ENCODE assay signal across 21 mouse cellular contexts in genomic region chr5:43508892-43509291, GRCm38 (mm10). TPM values are rescaled to one million over a fixed set of nuclear protein-coding genes. Genes with fewer than 3 reads are reported as not detected.
A peak's percentile ranks its signal among the peaks of the same experiment; 100 is the strongest.
DNase-seq lines count a peak whose midpoint lies in the region; ATAC-seq and TF ChIP-seq lines count a peak whose summit lies in the region.
"Had no signal": no experiment of that assay in that cellular context is flagged by ENCODE, and none has a peak within 500 bp of the region (broad histone marks: within the 10 kb centered on the region; RNA-seq: fewer than 3 reads in every experiment).

No protein-coding gene starts in this region.

- H3K36me3 ChIP-seq in kidney, postnatal 0 days (ENCODE audit: insufficient read depth, low read length) = no peaks in the 10 kb centered on the region
- H3K36me3 ChIP-seq: embryonic facial prominence, embryonic 13.5 days; forebrain, embryonic 15.5 days; hindbrain, embryonic 13.5 days; limb, embryonic 13.5 days; midbrain, embryonic 12.5 days; neural tube, embryonic 13.5 days had no signal

- H3K9ac ChIP-seq in kidney, postnatal 0 days (ENCODE audit: low read depth, low read length) = no peak overlapping the region
- H3K9ac ChIP-seq: embryonic facial prominence, embryonic 13.5 days; forebrain, embryonic 15.5 days; hindbrain, embryonic 13.5 days; limb, embryonic 13.5 days; midbrain, embryonic 12.5 days; neural tube, embryonic 13.5 days had no signal

- H3K4me2 ChIP-seq in kidney, postnatal 0 days (ENCODE audit: low read length) = no peak overlapping the region
- H3K4me2 ChIP-seq: embryonic facial prominence, embryonic 13.5 days; forebrain, embryonic 15.5 days; hindbrain, embryonic 13.5 days; limb, embryonic 13.5 days; midbrain, embryonic 12.5 days; neural tube, embryonic 13.5 days had no signal

- DNase-seq in kidney, postnatal 0 days (ENCODE audit: low spot score) = peak; percentile 37
- no peak for DNase-seq in kidney, postnatal 36 days
- DNase-seq in lung, postnatal 10 days = peak; percentile 33
- no peak for DNase-seq in lung, postnatal 4 days
- no peak for DNase-seq in layer of hippocampus, adult 18-20 months (ENCODE audit: low spot score in 2 of 2)
- DNase-seq in thymus, adult 18-20 months = no peak
- DNase-seq: adrenal gland, postnatal 10 days; cerebellum, adult 9-10 months; gastrocnemius, postnatal 14 days; heart, postnatal 10 days; kidney, adult 9 months; thymus, adult 2 months had no signal

- no peak overlapping the region for H3K4me3 ChIP-seq in kidney, postnatal 0 days (replicated peaks; ENCODE audit: low read depth, low read length)
- H3K4me3 ChIP-seq: embryonic facial prominence, embryonic 13.5 days; forebrain, embryonic 15.5 days; hindbrain, embryonic 13.5 days; limb, embryonic 13.5 days; midbrain, embryonic 12.5 days; neural tube, embryonic 13.5 days had no signal

- no peaks in the 10 kb centered on the region for H3K4me1 ChIP-seq in kidney, postnatal 0 days (replicated peaks; ENCODE audit: insufficient read depth, low read length)
- H3K4me1 ChIP-seq: forebrain, embryonic 15.5 days; hindbrain, embryonic 13.5 days; midbrain, embryonic 12.5 days had no signal

- peak overlapping the region; percentile 4; the same call in 1 of the 2 replicates for H3K27ac ChIP-seq in kidney, postnatal 0 days
- H3K27ac ChIP-seq: embryonic facial prominence, embryonic 13.5 days; forebrain, embryonic 15.5 days; hindbrain, embryonic 13.5 days; limb, embryonic 13.5 days; midbrain, embryonic 12.5 days; neural tube, embryonic 13.5 days had no signal

- 57% methylated on average over 1 of the region's 1 CpGs for WGBS in kidney, postnatal 0 days

- no peaks in the 10 kb centered on the region for H3K27me3 ChIP-seq in kidney, postnatal 0 days (ENCODE audit: insufficient read depth, low read length)
- H3K27me3 ChIP-seq: embryonic facial prominence, embryonic 13.5 days; forebrain, embryonic 15.5 days; hindbrain, embryonic 13.5 days; limb, embryonic 13.5 days; midbrain, embryonic 12.5 days; neural tube, embryonic 13.5 days had no signal

- no peak for ATAC-seq in kidney, postnatal 0 days (replicated peaks; ENCODE audit: low FRiP score, low read depth)
- peak; percentile 97 for ATAC-seq in common myeloid progenitor, adult 5-6 weeks (replicated peaks; ENCODE audit: low read depth, poor library complexity, severe bottlenecking)
- ATAC-seq: activated CD4-positive, CD25-positive, alpha-beta regulatory T cell, adult 4 months; forebrain, embryonic 15.5 days; inflammation-experienced regulatory T-cells, adult 6 months had no signal

- H3K9me3 ChIP-seq in kidney, postnatal 0 days (replicated peaks; ENCODE audit: low read length) = no peaks in the 10 kb centered on the region
- H3K9me3 ChIP-seq: embryonic facial prominence, embryonic 13.5 days; forebrain, embryonic 15.5 days; hindbrain, embryonic 13.5 days; limb, embryonic 13.5 days; midbrain, embryonic 12.5 days; neural tube, embryonic 13.5 days had no signal

- no peak for TF ChIP-seq CTCF in kidney, postnatal 0 days (IDR thresholded peaks at IDR 0.05; ENCODE audit: low read depth)

RNA-seq across cellular contexts. Expression of gene C1qtnf7, which starts 6.4 kb away (rescaled TPM):
- 14.8 and 15.6 TPM in 2 replicates for polyA plus RNA-seq in kidney, postnatal 0 days (2015; fragmentation: Nextera tagmentation; extraction: Ambion mirVana)
- not detected in 2 replicates for total RNA-seq in common myeloid progenitor, adult 5-6 weeks (2017)
- 1 to 10 TPM in 1 of 2 experiments, under 1 TPM in 1; 0.36 to 1.6 TPM for total RNA-seq in layer of hippocampus, adult 18-20 months (2021)
- polyA plus RNA-seq: activated CD4-positive, CD25-positive, alpha-beta regulatory T cell, adult 4 months; inflammation-experienced regulatory T-cells, adult 6 months had no signal

Comparison
In these comparisons a context has a peak if more than half of its experiments do, and no peak if none do; other contexts are left out.
1. DNase-seq: peak in kidney, postnatal 0 days (single experiment) and lung, postnatal 10 days (single experiment); none in kidney, postnatal 36 days (0 of 2), lung, postnatal 4 days (0 of 2), layer of hippocampus, adult 18-20 months (0 of 2) and thymus, adult 18-20 months (0 of 2).